Mouse (Mus musculus): ENCODE measurements at regions not wholly inside any gene's neighbourhood (a gene's known extent, or its start where the extent isn't known, plus 50 kb on each side); places are given as distances from the start of the nearest gene placed in this dataset.

DNA sequence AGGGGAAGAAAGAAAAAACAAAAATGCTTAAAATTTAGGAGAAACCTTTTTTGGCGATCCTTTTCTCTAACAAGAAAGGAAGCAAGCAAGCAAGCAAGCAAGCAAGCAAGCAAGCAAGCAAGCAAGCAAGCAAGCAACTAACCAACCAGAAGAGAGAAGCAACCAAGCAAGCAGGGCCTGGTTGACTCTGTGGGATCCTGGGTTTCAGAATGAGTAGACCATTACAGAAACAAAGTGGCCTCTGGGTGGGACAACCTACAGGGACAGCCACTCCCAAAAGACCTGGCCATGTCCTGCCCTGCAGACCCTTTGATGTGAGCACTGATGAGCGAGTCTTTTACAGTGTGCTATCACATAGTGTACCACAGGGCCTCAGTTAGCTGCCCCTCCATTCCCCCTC lies 211.6 kb downstream of the 4933412E24Rik start:
- H3K27me3 ChIP-seq (ENCODE audit: control insufficient read depth in 1 of 2, insufficient read depth in 2 of 2, low read length in 2 of 2), result no peaks in the 10 kb centered on the region
- no peak overlapping the region for H3K9ac ChIP-seq (ENCODE audit: control insufficient read depth, low read depth, low read length, poor library complexity, severe bottlenecking)
- no peaks in the 10 kb centered on the region; the same call in 1 of the 2 replicates for H3K9me3 ChIP-seq (replicated peaks; ENCODE audit: insufficient read depth, low read length)
- H3K4me1 ChIP-seq (ENCODE audit: control insufficient read depth in 1 of 2, insufficient read depth in 2 of 2, low read length in 2 of 2), result no peaks in the 10 kb centered on the region
- H3K36me3 ChIP-seq (ENCODE audit: control insufficient read depth in 1 of 2, insufficient read depth in 2 of 2, low read length in 2 of 2), result no peaks in the 10 kb centered on the region
- no peaks in the 10 kb centered on the region for H3K79me2 ChIP-seq (ENCODE audit: control insufficient read depth, insufficient read depth, low read length, poor library complexity)
- H3K4me3 ChIP-seq (ENCODE audit: control insufficient read depth in 1 of 2, insufficient read depth in 1 of 2, low read depth in 2 of 2, low read length in 2 of 2), result no peak overlapping the region
- no peak for TF ChIP-seq RCOR1 (IDR thresholded peaks at IDR 0.05; ENCODE audit: low read depth, low read length)
- TF ChIP-seq POLR2AphosphoS2 (IDR thresholded peaks at IDR 0.05; ENCODE audit: low read length), result no peak
- TF ChIP-seq KAT2A (conservative IDR thresholded peaks at IDR 0.05; ENCODE audit: low read depth, low read length), result no peak
- no peak for TF ChIP-seq CTCF (IDR thresholded peaks at IDR 0.05 in 2 of 3, conservative IDR thresholded peaks at IDR 0.05 in 1 of 3; ENCODE audit: control insufficient read depth in 1 of 3, insufficient read depth in 1 of 3, low read depth in 2 of 3, low read length in 3 of 3, poor library complexity in 1 of 3, severe bottlenecking in 1 of 3)
- no peak for TF ChIP-seq SMC3 (IDR thresholded peaks at IDR 0.05; ENCODE audit: low read depth, low read length)
- no peak for TF ChIP-seq E2F4 (IDR thresholded peaks at IDR 0.05; ENCODE audit: borderline replicate concordance, low read depth, low read length)
- DNase-seq (ENCODE audit: low read depth, low spot score), result no peak
- H3K27ac ChIP-seq (ENCODE audit: control insufficient read depth, low read depth, low read length), result no peak overlapping the region

DNA sequence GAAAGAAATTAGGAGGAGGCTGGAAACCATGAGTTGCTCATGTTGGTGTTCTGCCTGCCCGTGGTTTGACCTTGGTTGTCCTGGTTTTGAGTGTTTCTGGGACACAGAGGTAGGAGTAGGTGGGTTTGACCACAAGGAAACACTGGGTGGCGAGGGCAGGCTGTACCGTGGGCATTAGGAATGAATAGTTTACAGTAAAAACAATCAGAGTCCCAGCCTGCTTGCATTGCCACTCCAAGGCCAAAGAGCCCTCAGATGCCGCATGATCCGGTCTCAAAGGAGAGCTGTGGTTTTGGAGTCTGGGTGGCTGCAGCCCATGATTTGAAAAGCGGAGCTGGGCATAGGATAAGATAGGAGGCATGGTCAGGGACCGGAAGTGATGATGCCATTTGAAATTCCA lies 212.0 kb downstream of the 4933412E24Rik start:
- H3K4me3 ChIP-seq (ENCODE audit: control insufficient read depth in 1 of 2, insufficient read depth in 1 of 2, low read depth in 2 of 2, low read length in 2 of 2), result no peak overlapping the region
- TF ChIP-seq MAZ (IDR thresholded peaks at IDR 0.05; ENCODE audit: low read depth, low read length) (no peak), POLR2A (IDR thresholded peaks at IDR 0.05; ENCODE audit: control insufficient read depth in 1 of 2, insufficient read depth in 1 of 2, low read depth in 1 of 2, low read length in 2 of 2, poor library complexity in 1 of 2) (no peak), ELF1 (IDR thresholded peaks at IDR 0.05; ENCODE audit: low read depth, low read length) (no peak), ETS1 (IDR thresholded peaks at IDR 0.05; ENCODE audit: low read depth, low read length) (no peak), ZNF384 (IDR thresholded peaks at IDR 0.05; ENCODE audit: low read depth, low read length) (no peak), MAFK (IDR thresholded peaks at IDR 0.05; ENCODE audit: borderline replicate concordance, low read depth, low read length) (no peak), ZKSCAN1 (IDR thresholded peaks at IDR 0.05; ENCODE audit: low read depth, low read length) (no peak), JUND (IDR thresholded peaks at IDR 0.05; ENCODE audit: low read depth, low read length) (no peak), E2F4 (IDR thresholded peaks at IDR 0.05; ENCODE audit: borderline replicate concordance, low read depth, low read length) (no peak), MXI1 (IDR thresholded peaks at IDR 0.05; ENCODE audit: low read depth, low read length) (no peak), POLR2AphosphoS2 (IDR thresholded peaks at IDR 0.05; ENCODE audit: low read length) (no peak), TCF12 (IDR thresholded peaks at IDR 0.05; ENCODE audit: low read depth, low read length) (no peak)
- no peaks in the 10 kb centered on the region for H3K79me2 ChIP-seq (ENCODE audit: control insufficient read depth, insufficient read depth, low read length, poor library complexity)
- no peak overlapping the region for H3K27ac ChIP-seq (ENCODE audit: control insufficient read depth, low read depth, low read length)
- H3K27me3 ChIP-seq (ENCODE audit: control insufficient read depth in 1 of 2, insufficient read depth in 2 of 2, low read length in 2 of 2), result no peaks in the 10 kb centered on the region
- no peaks in the 10 kb centered on the region; the same call in 1 of the 2 replicates for H3K9me3 ChIP-seq (replicated peaks; ENCODE audit: insufficient read depth, low read length)
- DNase-seq (ENCODE audit: low read depth, low spot score), result no peak
- no peaks in the 10 kb centered on the region for H3K36me3 ChIP-seq (ENCODE audit: control insufficient read depth in 1 of 2, insufficient read depth in 2 of 2, low read length in 2 of 2)
- no peaks in the 10 kb centered on the region for H3K4me1 ChIP-seq (ENCODE audit: control insufficient read depth in 1 of 2, insufficient read depth in 2 of 2, low read length in 2 of 2)
- no peak overlapping the region for H3K9ac ChIP-seq (ENCODE audit: control insufficient read depth, low read depth, low read length, poor library complexity, severe bottlenecking)

DNA sequence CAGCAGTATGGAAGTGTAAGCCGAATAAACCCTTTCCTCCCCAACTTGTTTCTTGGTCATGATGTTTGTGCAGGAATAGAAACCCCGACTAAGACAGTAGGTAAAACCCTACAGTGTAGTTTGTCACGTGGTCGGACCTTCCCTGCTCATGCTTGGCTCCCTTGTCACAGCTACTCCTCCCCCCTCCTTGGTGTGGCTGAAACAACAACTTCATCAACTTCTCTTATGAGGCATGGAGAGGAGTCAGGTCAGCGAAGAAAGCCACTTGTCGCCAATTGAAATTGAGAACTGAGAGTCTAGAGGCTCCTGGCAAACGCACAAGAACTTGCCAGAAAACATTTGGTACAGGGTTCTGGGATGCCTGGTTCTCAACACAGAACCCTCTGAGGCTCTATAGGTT lies 214.1 kb downstream of the 4933412E24Rik start:
- H3K4me1 ChIP-seq (ENCODE audit: control insufficient read depth in 1 of 2, insufficient read depth in 2 of 2, low read length in 2 of 2), result no peaks in the 10 kb centered on the region
- no peaks in the 10 kb centered on the region for H3K27me3 ChIP-seq (ENCODE audit: control insufficient read depth in 1 of 2, insufficient read depth in 2 of 2, low read length in 2 of 2)
- H3K4me3 ChIP-seq (ENCODE audit: control insufficient read depth in 1 of 2, insufficient read depth in 1 of 2, low read depth in 2 of 2, low read length in 2 of 2), result no peak overlapping the region
- H3K9me3 ChIP-seq (replicated peaks; ENCODE audit: insufficient read depth, low read length), result no peaks in the 10 kb centered on the region; the same call in 1 of the 2 replicates
- no peak for DNase-seq (ENCODE audit: low read depth, low spot score)
- no peaks in the 10 kb centered on the region for H3K79me2 ChIP-seq (ENCODE audit: control insufficient read depth, insufficient read depth, low read length, poor library complexity)
- H3K36me3 ChIP-seq (ENCODE audit: control insufficient read depth in 1 of 2, insufficient read depth in 2 of 2, low read length in 2 of 2), result no peaks in the 10 kb centered on the region
- TF ChIP-seq RCOR1 (IDR thresholded peaks at IDR 0.05; ENCODE audit: low read depth, low read length) (no peak), MYB (IDR thresholded peaks at IDR 0.05; ENCODE audit: low read depth, low read length) (no peak), ELF1 (IDR thresholded peaks at IDR 0.05; ENCODE audit: low read depth, low read length) (no peak)
- no peak overlapping the region for H3K27ac ChIP-seq (ENCODE audit: control insufficient read depth, low read depth, low read length)
- no peak overlapping the region for H3K9ac ChIP-seq (ENCODE audit: control insufficient read depth, low read depth, low read length, poor library complexity, severe bottlenecking)

Measured in MEL (cell line).